Mouse (Mus musculus): Measurements from ENCODE around the gene Gm21258.
"Not testable (repeated sequence)": the region's sequence is repeated elsewhere in the genome, so short reads cannot be mapped to it uniquely, and the experiment has no call there.

Gm21258 gene

DNA sequence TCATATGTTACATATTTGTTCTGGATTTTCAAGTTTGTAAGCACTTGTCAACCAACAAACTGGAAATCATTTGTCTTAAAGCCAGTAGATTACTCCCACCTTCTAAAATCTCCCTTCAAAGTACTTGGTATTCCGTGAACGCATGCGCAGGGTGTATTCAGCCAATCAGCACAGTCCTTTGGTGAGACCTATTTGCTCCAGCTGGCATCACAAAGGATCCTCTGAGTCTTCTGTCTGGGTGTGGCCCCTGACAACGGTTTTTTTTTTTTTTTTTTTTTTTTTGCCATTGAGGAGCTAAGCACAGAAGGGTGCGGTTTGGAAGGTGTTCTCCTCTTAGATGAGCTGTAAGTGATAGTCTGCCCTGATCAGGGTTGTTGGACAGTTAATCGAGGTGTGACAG, at the start of gene Gm21258:
Gene Gm21258, plus strand, starts transcription at position 301 of the 400 bp plus-strand sequence.
- DNase-seq (ENCODE audit: low spot score) = not testable (repeated sequence)

Data from ovary, postnatal 36 days (tissue).